Mouse (Mus musculus) megakaryocyte, adult 5-6 weeks (primary cell): ENCODE measurements at regions not wholly inside any gene's neighbourhood (a gene's known extent, or its start where the extent isn't known, plus 50 kb on each side); places are given as distances from the start of the nearest gene placed in this dataset.

ENCODE experiments used
- ATAC-seq: 2 replicates; pipeline ENCODE4 v1.8.0; 2016; ENCODE audit warnings: mild to moderate bottlenecking, inconsistent platforms; ENCODE audit not compliant: poor library complexity, severe bottlenecking

- no peak for ATAC-seq
These were observed 60.6 kb upstream of the Kras start for GRCm38 (mm10) chr6:145310601-145311000.

DNA sequence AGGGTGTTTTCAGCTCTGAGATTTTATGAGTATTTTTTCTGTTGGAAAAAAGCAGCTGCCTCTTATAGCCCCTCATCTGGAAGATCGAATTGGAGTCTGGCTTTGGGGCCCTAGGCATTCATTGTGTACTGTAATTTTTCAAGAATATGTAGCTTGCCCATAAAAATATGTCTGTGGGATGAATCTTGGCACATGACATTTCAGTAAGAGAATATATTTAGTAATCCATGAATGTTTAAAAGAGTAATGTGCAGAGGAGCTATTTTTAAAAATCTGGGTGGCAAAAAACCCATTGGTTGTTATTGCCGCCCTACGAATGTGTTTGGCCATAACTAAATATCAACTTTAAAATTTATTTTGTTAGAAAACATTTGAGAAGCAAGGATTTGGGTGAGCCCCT is 59.0 kb upstream of the Kras start:
- no peak for ATAC-seq

DNA sequence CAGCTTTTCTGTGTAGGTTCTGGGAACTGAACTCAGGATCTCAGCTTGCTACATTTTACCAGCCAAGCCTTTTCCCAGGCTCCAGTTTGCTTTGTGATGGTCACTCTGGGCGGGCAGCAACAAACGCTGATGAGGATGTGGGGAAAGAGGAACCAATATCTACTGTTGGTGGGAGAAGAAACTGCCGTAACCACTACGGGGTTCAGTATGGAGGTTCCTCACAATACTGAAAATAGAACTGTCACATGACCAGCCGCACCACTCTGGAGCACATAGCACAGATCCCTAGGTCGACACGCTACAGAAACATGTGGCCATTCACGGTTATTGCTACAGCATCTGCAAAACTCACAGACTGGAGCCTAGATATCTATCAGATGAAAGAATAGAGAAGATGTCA is 57.2 kb upstream of the Kras start:
- ATAC-seq = peak; percentile 65

DNA sequence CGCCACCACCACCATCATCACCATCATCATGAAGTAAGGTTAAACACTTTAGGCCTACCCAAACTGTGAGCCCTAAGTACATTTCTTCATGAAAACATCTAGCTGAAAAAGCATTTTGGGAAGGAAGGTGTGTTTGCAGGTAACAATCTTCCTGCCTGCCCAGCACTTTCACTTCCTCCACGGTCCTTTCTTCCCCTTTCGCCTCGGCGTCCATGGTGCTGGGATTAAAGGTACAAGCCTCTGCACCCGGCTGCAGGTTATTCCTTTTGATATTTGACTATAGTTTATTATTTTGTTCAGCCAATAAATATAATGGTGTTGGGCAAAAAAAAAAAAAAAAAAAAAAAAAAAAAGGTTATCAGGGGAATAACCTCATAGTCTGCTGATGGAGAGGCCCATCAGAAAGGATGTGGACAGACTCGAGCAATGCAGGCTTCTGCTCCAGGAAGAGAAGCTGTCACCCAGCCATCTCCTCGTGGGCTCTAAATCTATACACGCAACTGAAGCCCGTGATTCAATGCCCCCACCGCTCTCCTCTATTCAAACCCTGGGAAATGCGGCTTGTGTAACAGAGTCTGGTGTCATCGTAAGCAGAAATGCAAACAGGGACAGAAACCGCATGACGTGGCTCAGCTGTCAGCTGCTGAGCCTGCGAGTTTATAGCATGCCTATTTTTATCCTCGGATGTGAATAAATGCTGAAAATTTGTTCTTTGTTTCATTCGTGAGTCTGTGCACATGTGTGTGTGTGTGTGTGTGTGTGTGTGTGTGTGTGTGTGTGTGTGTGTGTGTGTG is 56.5 kb upstream of the Kras start:
- peak; percentile 64 for ATAC-seq

- no peak for ATAC-seq
These were observed 55.6 kb upstream of the Kras start for GRCm38 (mm10) chr6:145305669-145306068.

DNA sequence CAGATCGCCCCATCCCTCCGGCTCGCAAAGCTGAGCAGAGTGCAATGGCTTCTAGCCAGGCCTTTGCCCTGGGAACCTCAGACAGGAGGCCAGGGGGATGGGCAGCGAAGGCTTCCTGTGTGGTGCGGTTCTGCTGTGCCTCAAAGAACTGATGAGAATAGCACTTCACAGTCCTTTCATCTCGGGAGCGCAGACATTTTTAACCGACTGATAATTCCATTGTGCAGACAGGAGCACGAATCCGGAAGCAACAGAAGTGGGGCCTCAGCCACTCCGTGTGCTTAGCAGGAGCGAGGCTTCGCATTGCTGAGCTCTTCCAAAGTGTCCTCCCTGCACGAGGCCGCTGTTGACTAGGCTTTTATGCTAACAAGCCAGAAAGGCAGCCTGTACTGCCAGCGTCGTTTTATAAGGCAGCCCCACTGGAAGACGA is 53.6 kb upstream of the Kras start:
- ATAC-seq = peak; percentile 28

DNA sequence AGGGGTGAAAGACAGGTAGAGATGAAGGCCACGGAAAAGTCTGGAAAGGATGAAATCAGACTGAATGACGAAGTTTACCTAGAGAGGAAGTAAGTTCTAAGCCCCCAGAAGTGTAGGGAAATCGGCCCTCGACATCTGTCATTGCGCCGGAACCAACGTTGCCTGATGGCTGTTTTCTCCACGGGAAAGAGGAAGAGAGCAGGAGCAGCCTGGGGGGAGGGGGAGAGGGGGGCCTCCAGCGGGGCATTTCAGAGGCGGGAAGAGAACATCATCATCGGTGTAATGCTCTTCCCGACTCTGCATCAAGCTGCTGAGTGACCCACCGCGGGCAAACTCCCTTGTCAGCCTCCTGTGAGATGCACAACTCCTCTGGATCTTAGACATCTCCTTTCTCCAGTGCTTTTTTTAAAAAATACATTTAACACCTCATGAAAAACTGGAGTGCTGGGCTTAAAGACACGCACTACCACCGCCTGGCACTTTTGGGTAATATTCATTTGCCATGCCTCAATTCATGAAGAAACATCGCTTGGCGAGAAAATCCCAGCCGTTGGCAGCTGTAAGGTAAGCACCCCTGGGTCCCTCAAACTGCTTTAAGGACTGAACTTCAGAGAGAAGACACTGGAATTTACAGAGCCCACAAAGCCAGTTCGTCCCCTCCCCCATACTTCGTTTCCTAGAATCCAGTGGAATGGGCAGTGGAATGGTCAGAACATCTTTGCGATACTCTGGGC is 53.0 kb upstream of the Kras start:
- peak; percentile 44 for ATAC-seq

GRCm38 (mm10) chr6:145302105-145302504 is 52.1 kb upstream of the Kras start:
- ATAC-seq = 0 out of 2 replicates have a peak, but pooled peaks have one; percentile 7

DNA sequence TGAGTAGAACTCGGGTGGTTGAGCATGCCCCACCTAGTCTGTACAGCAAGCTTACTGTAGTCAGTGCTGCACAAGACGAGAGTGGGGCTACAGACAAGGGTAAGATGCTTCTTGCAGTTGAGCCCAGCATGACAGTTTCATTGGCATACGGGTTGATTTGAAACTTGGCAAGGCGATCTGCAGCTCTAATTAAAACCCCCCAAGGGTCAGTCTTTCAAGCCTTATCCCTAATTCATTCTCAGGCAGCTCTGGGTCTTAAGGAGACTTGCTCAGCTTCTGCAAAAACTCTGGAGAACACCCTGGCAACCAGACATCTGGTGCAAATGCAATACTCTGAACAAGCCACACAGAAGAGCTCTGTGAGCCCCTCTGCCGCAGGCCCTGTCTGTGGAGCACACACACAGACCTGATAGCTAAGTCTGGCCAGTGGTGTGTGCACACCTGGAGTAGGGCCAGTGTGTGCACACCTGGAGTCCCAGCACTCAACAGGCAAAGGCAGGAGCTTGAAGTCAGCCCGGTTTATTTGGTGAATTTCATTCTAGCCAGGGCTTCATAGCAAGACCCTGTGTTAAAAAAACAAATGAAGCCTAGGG is 50.3 kb upstream of the Kras start:
- ATAC-seq = no peak
